Mouse (Mus musculus): Measurements from ENCODE around the gene Arid4a.

DNA sequence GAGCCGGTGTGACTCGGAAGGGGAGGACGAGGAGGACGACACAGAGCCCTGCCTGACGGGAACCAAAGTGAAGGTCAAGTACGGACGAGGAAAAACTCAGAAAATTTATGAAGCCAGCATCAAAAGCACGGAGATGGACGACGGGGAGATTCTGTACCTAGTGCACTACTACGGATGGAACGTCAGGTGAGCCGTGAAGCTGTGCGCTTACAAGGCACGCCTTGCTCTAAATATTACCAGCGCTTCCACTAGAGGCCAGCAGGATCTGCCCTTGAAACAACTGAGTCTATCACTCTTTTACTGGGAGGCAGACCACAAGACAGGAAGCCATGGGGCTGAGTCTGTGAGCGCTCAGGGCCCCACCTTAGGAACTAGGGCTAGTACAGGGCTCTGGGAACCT, 54.1 kb downstream of the Arid4a start:
- no peak for TF ChIP-seq CTCF (IDR thresholded peaks at IDR 0.05; ENCODE audit: insufficient read depth, low read depth, low read length)
- TF ChIP-seq POLR2A (IDR thresholded peaks at IDR 0.05; ENCODE audit: insufficient read depth, low read depth, low read length), result no peak
